Mouse (Mus musculus) CH12.LX (cell line): ENCODE results near the gene C1d. TPM values are rescaled to one million over a fixed set of nuclear protein-coding genes. Genes with fewer than 3 reads are reported as not detected.

Experiments used
- DNase-seq: peaks from one replicate; pipeline ENCODE4 v3.0.0-alpha.2; 2013; ENCODE audit errors: extremely low read depth
- H3K27ac ChIP-seq: 2 replicates; pipeline ENCODE4 v1.5.1; 2012; ENCODE audit warnings: low read depth, mild to moderate bottlenecking, control low read depth, moderate library complexity; ENCODE audit not compliant: insufficient read depth
- H3K27me3 ChIP-seq: replicated peaks from 2 replicates; pipeline ENCODE3; 2012; ENCODE audit warnings: inconsistent platforms
- H3K36me3 ChIP-seq, 2 experiments: replicated peaks in 1 of 2; 2 replicates each; pipeline versions ENCODE3 to v1.6.1; 2012; ENCODE audit warnings: inconsistent platforms in 1 of 2, low read length in 1 of 2, mild to moderate bottlenecking in 1 of 2, mixed read lengths in 1 of 2, moderate library complexity in 1 of 2; ENCODE audit not compliant: control insufficient read depth in 1 of 2, insufficient read depth in 1 of 2
- H3K4me1 ChIP-seq, 2 experiments: 2 replicates each; pipeline ENCODE4 v1.6.1; 2012; ENCODE audit warnings: inconsistent platforms in 1 of 2, moderate library complexity in 1 of 2; ENCODE audit not compliant: insufficient read depth in 2 of 2, control insufficient read depth in 1 of 2
- H3K4me2 ChIP-seq: 2 replicates; pipeline ENCODE4 v1.6.1; 2012; ENCODE audit warnings: low read depth, mild to moderate bottlenecking, control low read depth; ENCODE audit not compliant: poor library complexity, insufficient read depth, severe bottlenecking
- H3K4me3 ChIP-seq, 3 experiments: fragments of 150-350 bp in 1 of 3; sonication (generic) in 1 of 3; replicated peaks in 1 of 3; 2 replicates each; pipeline versions ENCODE3 to v1.5.1; 2011 to 2012; ENCODE audit warnings: low read depth in 2 of 3, low read length in 2 of 3, mild to moderate bottlenecking in 2 of 3, moderate library complexity in 2 of 3, control low read depth in 1 of 3, improper control_type of control experiment in 1 of 3, inconsistent platforms in 1 of 3, mixed read lengths in 1 of 3; ENCODE audit not compliant: poor library complexity in 1 of 3
- H3K79me2 ChIP-seq: replicated peaks from 2 replicates; pipeline ENCODE4 v1.6.1; 2012; ENCODE audit warnings: mild to moderate bottlenecking, moderate library complexity; ENCODE audit not compliant: control insufficient read depth, poor library complexity, insufficient read depth, severe bottlenecking; ENCODE audit errors: extremely low read depth
- H3K9ac ChIP-seq: 2 replicates; pipeline ENCODE4 v1.6.1; 2012; ENCODE audit warnings: low read depth, mild to moderate bottlenecking, control low read depth, moderate library complexity; ENCODE audit not compliant: insufficient read depth
- H3K9me3 ChIP-seq: replicated peaks from 2 replicates; pipeline ENCODE3; 2012; ENCODE audit warnings: low read length, inconsistent platforms, mixed read lengths
- E2F4 ChIP-seq: IDR thresholded peaks from 2 replicates; pipeline ENCODE4 v1.6.1; 2011; ENCODE audit warnings: low read depth, low read length, improper control_type of control experiment; ENCODE audit not compliant: insufficient replicate concordance
- ELF1 ChIP-seq: IDR thresholded peaks from 2 replicates; pipeline ENCODE4 v1.6.1; 2014; ENCODE audit warnings: low read depth, mild to moderate bottlenecking, inconsistent platforms, low read length, improper control_type of control experiment
- EP300 ChIP-seq: IDR thresholded peaks from 2 replicates; pipeline ENCODE4 v1.6.1; 2011; ENCODE audit warnings: low read length, improper control_type of control experiment
- GABPA ChIP-seq: IDR thresholded peaks from 2 replicates; pipeline ENCODE4 v1.6.1; 2012; ENCODE audit warnings: low read depth, low read length, improper control_type of control experiment, inconsistent platforms; ENCODE audit not compliant: insufficient replicate concordance
- JUN ChIP-seq: IDR thresholded peaks from 2 replicates; pipeline ENCODE4 v1.6.1; 2011; ENCODE audit warnings: low read depth, mild to moderate bottlenecking, low read length, improper control_type of control experiment, moderate library complexity; ENCODE audit not compliant: insufficient read depth
- KAT2A ChIP-seq: IDR thresholded peaks from 2 replicates; pipeline ENCODE4 v1.6.1; 2012; ENCODE audit warnings: low read length, improper control_type of control experiment, inconsistent platforms; ENCODE audit not compliant: insufficient replicate concordance
- MAFK ChIP-seq: IDR thresholded peaks from 2 replicates; pipeline ENCODE4 v1.6.1; 2011; ENCODE audit warnings: low read length, improper control_type of control experiment; ENCODE audit not compliant: insufficient replicate concordance
- MXI1 ChIP-seq: IDR thresholded peaks from 2 replicates; pipeline ENCODE4 v1.6.1; 2011; ENCODE audit warnings: mild to moderate bottlenecking, low read depth, low read length, improper control_type of control experiment
- MYC ChIP-seq: IDR thresholded peaks from 2 replicates; pipeline ENCODE4 v1.6.1; 2011; ENCODE audit warnings: low read depth, mild to moderate bottlenecking, improper control_type of control experiment, low read length
- PAX5 ChIP-seq: IDR thresholded peaks from 2 replicates; pipeline ENCODE4 v1.6.1; 2012; ENCODE audit warnings: low read length, inconsistent platforms, mixed read lengths
- SIN3A ChIP-seq: IDR thresholded peaks from 2 replicates; pipeline ENCODE4 v1.6.1; 2012; ENCODE audit warnings: low read length, improper control_type of control experiment, inconsistent platforms
- USF1 ChIP-seq: IDR thresholded peaks from 2 replicates; pipeline ENCODE4 v1.6.1; 2014; ENCODE audit warnings: low read depth, mild to moderate bottlenecking, inconsistent platforms, low read length, improper control_type of control experiment
- USF2 ChIP-seq: conservative IDR thresholded peaks from 2 replicates; pipeline ENCODE4 v1.6.1; 2011; ENCODE audit warnings: low read depth, low read length, improper control_type of control experiment
- ZKSCAN1 ChIP-seq: IDR thresholded peaks from 2 replicates; pipeline ENCODE4 v1.6.1; 2012; ENCODE audit warnings: low read depth, inconsistent platforms, low read length, improper control_type of control experiment, borderline replicate concordance
- ZMIZ1 ChIP-seq: IDR thresholded peaks from 2 replicates; pipeline ENCODE4 v1.6.1; 2012; ENCODE audit warnings: low read depth, mild to moderate bottlenecking, inconsistent platforms, low read length, improper control_type of control experiment
- ZNF384 ChIP-seq: IDR thresholded peaks from 2 replicates; pipeline ENCODE4 v1.6.1; 2012; ENCODE audit warnings: low read depth, low read length, improper control_type of control experiment, inconsistent platforms
- dilution Hi-C: fragments of 300-500 bp; cut with MboI; formaldehyde crosslinking; loops from 2 replicates; pipeline ENCODE4 v1.14.3; 2020; ENCODE audit warnings: low sequenced_read_pairs; ENCODE audit not compliant: extremely low pct_unique_long_range_greater_than_20kb, extremely low pct_ligation_motif_present
- in situ Hi-C: fragments of 300-500 bp; cut with MboI; formaldehyde crosslinking; loops from 3 replicates; pipeline ENCODE4 v1.14.3; 2019; ENCODE audit warnings: low sequenced_read_pairs, low pct_ligation_motif_present, low pct_unique_long_range_greater_than_20kb, mixed read lengths
- polyA plus RNA-seq: library from polyadenylated mRNA; unstranded; fragments of >175 nt; gene quantifications from 2 replicates; pipeline ENCODE4 v1.2.1, GENCODE M21; 2012; ENCODE audit warnings: low read depth; ENCODE audit not compliant: insufficient read length
- total RNA-seq, 2 experiments: library from RNA; depleted of rRNA; stranded (reverse); fragments of 300-350 nt in 1 of 2; fragments of >200 nt in 1 of 2; gene quantifications; 2 replicates each; pipeline ENCODE4 v1.2.3; 2012 to 2014

Gene C1d
- total and polyA plus RNA-seq, 3 experiments: 71.8 to 117 (median 88.9) TPM

DNA sequence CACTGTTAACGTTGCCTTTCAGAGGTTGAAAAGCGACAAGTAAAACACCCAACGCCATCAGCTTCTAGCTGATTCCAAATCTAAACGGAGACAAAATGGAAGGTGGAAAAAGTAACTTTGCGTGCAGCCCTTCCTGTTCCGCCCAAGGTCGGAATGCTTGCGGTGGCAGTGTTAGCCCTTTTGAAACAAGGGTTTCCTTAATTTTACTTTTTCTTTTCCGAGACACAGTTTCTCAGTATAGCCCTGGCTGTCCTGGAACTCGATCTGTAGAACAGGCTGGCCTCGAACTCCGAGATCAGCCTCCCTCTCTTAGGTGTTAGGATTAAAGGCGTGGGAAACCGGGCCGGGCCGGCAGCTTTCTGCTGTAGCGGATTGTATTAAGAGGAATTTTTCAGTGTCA lies 482 bp downstream of the C1d start:
- H3K79me2 ChIP-seq: peaks cover 38% of the 10 kb centered on the region
- H3K36me3 ChIP-seq: peaks cover 0 to 12% of the 10 kb centered on the region in 2 experiments
- peak overlapping the region; percentile 65 to 99 (median 77) for H3K4me3 ChIP-seq
- H3K9me3 ChIP-seq: no peaks in the 10 kb centered on the region
- TF ChIP-seq MXI1: peak; percentile 10; the same call in 1 of the 2 replicates
- TF ChIP-seq ELF1: peak; percentile 17; the same call in 1 of the 2 replicates
- TF ChIP-seq EP300: no peak
- TF ChIP-seq SIN3A: peak; percentile 86
- dilution Hi-C loops (no loop called here), in situ Hi-C loops (no loop called here)
- H3K4me1 ChIP-seq: peaks cover 0 to 20% of the 10 kb centered on the region in 2 experiments
- peak overlapping the region; percentile 93 for H3K9ac ChIP-seq
- H3K4me2 ChIP-seq: peak overlapping the region; percentile 29; the same call in 1 of the 2 replicates
- peak; percentile 66 for DNase-seq
- H3K27ac ChIP-seq: peak overlapping the region; percentile 43
- H3K27me3 ChIP-seq: no peaks in the 10 kb centered on the region

DNA sequence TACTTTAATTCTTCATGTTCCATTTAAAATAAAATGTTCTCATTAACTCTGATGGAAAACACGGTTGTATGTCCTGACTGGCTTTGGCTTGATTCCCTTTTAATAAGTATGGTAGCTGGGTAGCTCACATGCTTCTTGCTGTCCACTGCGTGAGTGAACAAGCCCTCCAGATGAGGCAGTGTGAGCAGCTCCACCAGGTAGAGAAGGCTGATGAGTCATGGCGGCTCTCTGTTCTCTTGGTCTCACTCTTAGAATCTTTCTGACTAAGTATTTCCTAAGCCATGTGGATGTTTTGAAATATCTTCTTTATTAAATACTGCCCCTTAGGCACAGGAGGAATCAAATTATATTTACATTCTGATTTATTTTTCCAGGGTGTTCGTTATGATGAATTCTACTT lies 9.8 kb downstream of the C1d start:
- Histone ChIP-seq H3K4me1 (no peaks in the 10 kb centered on the region), H3K9me3 (no peaks in the 10 kb centered on the region), H3K36me3 (peaks cover 14 to 48% of the 10 kb centered on the region in 2 experiments), H3K4me2 (no peak overlapping the region), H3K9ac (no peak overlapping the region), H3K79me2 (peaks cover 6% of the 10 kb centered on the region; the same call in 1 of the 2 replicates), H3K27ac (no peak overlapping the region), H3K4me3 (no peak overlapping the region), H3K27me3 (no peaks in the 10 kb centered on the region)
- no peak for DNase-seq
- TF ChIP-seq JUN (no peak), MYC (no peak)
- in situ Hi-C loops: no loop called here
- dilution Hi-C loops: no loop called here

DNA sequence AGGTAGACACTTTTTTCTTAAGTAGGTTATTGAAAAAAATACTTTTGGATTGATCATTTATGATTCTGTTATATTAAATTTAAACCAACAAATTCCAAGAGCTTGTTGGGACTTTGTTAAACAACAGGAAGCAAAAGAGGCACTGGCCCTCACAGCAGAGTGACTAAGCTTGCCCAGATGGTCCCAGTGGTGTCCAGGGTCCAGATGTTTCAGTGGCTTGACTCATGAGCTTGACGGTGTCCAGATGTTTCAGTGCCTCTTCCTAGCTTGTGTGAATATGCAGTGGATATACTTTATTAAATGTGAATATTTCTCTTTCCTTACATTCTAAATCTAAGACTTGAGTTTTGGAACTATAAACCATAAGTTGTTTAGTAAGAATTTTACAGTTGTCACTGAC lies 11.4 kb downstream of the C1d start:
- Histone ChIP-seq H3K36me3 (peaks cover 13 to 34% of the 10 kb centered on the region in 2 experiments), H3K4me2 (no peak overlapping the region), H3K4me3 (no peak overlapping the region), H3K27me3 (no peaks in the 10 kb centered on the region), H3K79me2 (no peaks in the 10 kb centered on the region; the same call in 1 of the 2 replicates), H3K9me3 (no peaks in the 10 kb centered on the region), H3K9ac (no peak overlapping the region), H3K27ac (no peak overlapping the region), H3K4me1 (no peaks in the 10 kb centered on the region)
- DNase-seq: no peak
- in situ Hi-C loops: no loop called here
- dilution Hi-C loops: no loop called here
- no peak for TF ChIP-seq ZKSCAN1
- no peak for TF ChIP-seq KAT2A
- no peak for TF ChIP-seq E2F4
- no peak for TF ChIP-seq EP300
- no peak for TF ChIP-seq MAFK
- no peak for TF ChIP-seq GABPA
- no peak for TF ChIP-seq PAX5
- TF ChIP-seq ZMIZ1: no peak
- no peak for TF ChIP-seq ELF1
- TF ChIP-seq MXI1: no peak
- no peak for TF ChIP-seq ZNF384
- no peak for TF ChIP-seq SIN3A
- no peak for TF ChIP-seq USF2
- no peak for TF ChIP-seq USF1
